Mouse (Mus musculus): ENCODE results near the gene Adgrb2.

The Adgrb2 gene

GRCm38 (mm10) chr4:129987825-129988504 is 3.3 kb downstream of the Adgrb2 start:
- peak in 1 of 2 experiments; percentile 11 for DNase-seq (ENCODE audit: low read depth in 2 of 2, low spot score in 2 of 2)

- no peak for DNase-seq (ENCODE audit: low read depth in 2 of 2, low spot score in 2 of 2)
Measured at GRCm38 (mm10) chr4:129989925-129990324, 5.3 kb downstream of the Adgrb2 start.

- no peak for DNase-seq (ENCODE audit: low read depth in 2 of 2, low spot score in 2 of 2)
Measured at GRCm38 (mm10) chr4:129992720-129993119, 8.1 kb downstream of the Adgrb2 start.

- DNase-seq (ENCODE audit: low read depth in 2 of 2, low spot score in 2 of 2), result no peak
Measured at GRCm38 (mm10) chr4:129993213-129993612, 8.5 kb downstream of the Adgrb2 start.

- DNase-seq (ENCODE audit: low read depth in 2 of 2, low spot score in 2 of 2), result no peak
Measured at GRCm38 (mm10) chr4:129993944-129994695, 9.4 kb downstream of the Adgrb2 start.

GRCm38 (mm10) chr4:129994728-129995127 is 10.1 kb downstream of the Adgrb2 start:
- no peak for DNase-seq (ENCODE audit: low read depth in 2 of 2, low spot score in 2 of 2)

- no peak for DNase-seq (ENCODE audit: low read depth in 2 of 2, low spot score in 2 of 2)
Measured at GRCm38 (mm10) chr4:129995255-129995654, 10.6 kb downstream of the Adgrb2 start.

GRCm38 (mm10) chr4:129996015-129996414 is 11.3 kb downstream of the Adgrb2 start:
- DNase-seq (ENCODE audit: low read depth in 2 of 2, low spot score in 2 of 2), result no peak

- no peak for DNase-seq (ENCODE audit: low read depth in 2 of 2, low spot score in 2 of 2)
Measured at GRCm38 (mm10) chr4:129998124-129998523, 13.5 kb downstream of the Adgrb2 start.

GRCm38 (mm10) chr4:130001710-130002109 is 17.0 kb downstream of the Adgrb2 start:
- DNase-seq (ENCODE audit: low read depth in 2 of 2, low spot score in 2 of 2), result no peak

GRCm38 (mm10) chr4:130002157-130002556 is 17.5 kb downstream of the Adgrb2 start:
- no peak for DNase-seq (ENCODE audit: low read depth in 2 of 2, low spot score in 2 of 2)

GRCm38 (mm10) chr4:130005593-130005992 is 20.9 kb downstream of the Adgrb2 start:
- DNase-seq (ENCODE audit: low read depth in 2 of 2, low spot score in 2 of 2), result no peak

GRCm38 (mm10) chr4:130006533-130006932 is 21.9 kb downstream of the Adgrb2 start:
- no peak for DNase-seq (ENCODE audit: low read depth in 2 of 2, low spot score in 2 of 2)

- no peak for DNase-seq (ENCODE audit: low read depth in 2 of 2, low spot score in 2 of 2)
Measured at GRCm38 (mm10) chr4:130009043-130009442, 24.4 kb downstream of the Adgrb2 start.

GRCm38 (mm10) chr4:130010723-130011122 is 26.1 kb downstream of the Adgrb2 start:
- no peak for DNase-seq (ENCODE audit: low read depth in 2 of 2, low spot score in 2 of 2)

- no peak for DNase-seq (ENCODE audit: low read depth in 2 of 2, low spot score in 2 of 2)
Measured at GRCm38 (mm10) chr4:130012234-130012633, 27.6 kb downstream of the Adgrb2 start.

GRCm38 (mm10) chr4:130013111-130013510 is 28.4 kb downstream of the Adgrb2 start:
- no peak for DNase-seq (ENCODE audit: low read depth in 2 of 2, low spot score in 2 of 2)

- no peak for DNase-seq (ENCODE audit: low read depth in 2 of 2, low spot score in 2 of 2)
Measured at GRCm38 (mm10) chr4:130016010-130016409, 31.3 kb downstream of the Adgrb2 start.

- DNase-seq (ENCODE audit: low read depth in 2 of 2, low spot score in 2 of 2), result peak; percentile 10 to 20
Measured at GRCm38 (mm10) chr4:130017036-130017674, 32.5 kb downstream of the Adgrb2 start.

- DNase-seq (ENCODE audit: low read depth in 2 of 2, low spot score in 2 of 2), result no peak
Measured at GRCm38 (mm10) chr4:130022952-130023351, 38.3 kb downstream of the Adgrb2 start.

GRCm38 (mm10) chr4:130023511-130024231 is 39.0 kb downstream of the Adgrb2 start:
- DNase-seq (ENCODE audit: low read depth in 2 of 2, low spot score in 2 of 2), result no peak

Measured in CD8-positive naive resting alpha-beta T cell, adult 2 months (primary cell).